Mouse (Mus musculus) bone marrow, adult 2 months (tissue): ENCODE data around the gene Gm21970. TPM values are rescaled to one million over a fixed set of nuclear protein-coding genes. Genes with fewer than 3 reads are reported as not detected.

Source experiments
- H3K27ac ChIP-seq: fragments of 200-500 bp; 2 replicates; pipeline ENCODE4 v1.5.1; 2012; ENCODE audit warnings: low read depth, mild to moderate bottlenecking, control low read depth, inconsistent platforms, low read length; ENCODE audit not compliant: control insufficient read depth, poor library complexity, insufficient read depth
- H3K4me1 ChIP-seq: fragments of 200-500 bp; 2 replicates; pipeline ENCODE4 v1.6.1; 2011; ENCODE audit warnings: low read length; ENCODE audit not compliant: control insufficient read depth, insufficient read depth
- H3K4me3 ChIP-seq: fragments of 200-500 bp; replicated peaks from 2 replicates; pipeline ENCODE3; 2011; ENCODE audit warnings: mild to moderate bottlenecking, low read depth, low read length, control low read depth; ENCODE audit not compliant: control insufficient read depth
- CTCF ChIP-seq: fragments of 200-500 bp; IDR thresholded peaks from 2 replicates; pipeline ENCODE4 v1.5.1; 2011; ENCODE audit warnings: low read length, control low read depth; ENCODE audit not compliant: control insufficient read depth, insufficient read depth
- POLR2A ChIP-seq: fragments of 200-500 bp; IDR thresholded peaks from 2 replicates; pipeline ENCODE4 v1.6.1; 2011; ENCODE audit warnings: low read depth, mild to moderate bottlenecking, control low read depth, low read length, borderline replicate concordance; ENCODE audit not compliant: control insufficient read depth
- WGBS: fragments of 180-500 bp; shearing (Covaris S2); methylation state at CpG from one replicate; pipeline ENCODE4 v1.1.7; 2018; 5-methylcytosine and 5-hydroxymethylcytosine counted together
- polyA plus RNA-seq: library from polyadenylated mRNA; stranded (reverse); fragments of >200 nt; gene quantifications from 2 replicates; pipeline ENCODE4 v1.2.4, GENCODE M21; 2011; ENCODE audit warnings: low replicate concordance; ENCODE audit not compliant: missing spikeins, insufficient read depth, insufficient read length

The Gm21970 gene
- polyA plus RNA-seq, 1 experiment = not detected

- Histone ChIP-seq H3K27ac (peak overlapping the region; percentile 80), H3K4me3 (no peak overlapping the region), H3K4me1 (peaks cover 10% of the 10 kb centered on the region)
- WGBS = 13% methylated on average over 6 of the region's 6 CpGs
- TF ChIP-seq CTCF (no peak), POLR2A (no peak)
Observed at GRCm38 (mm10) chr16:91452363-91452896, 60.9 kb downstream of the Gm21970 start.

GRCm38 (mm10) chr16:91455868-91456267 lies 64.3 kb downstream of the Gm21970 start:
- TF ChIP-seq POLR2A = no peak
- no peak for TF ChIP-seq CTCF
- WGBS = 10% methylated on average over 4 of the region's 4 CpGs
- no peak overlapping the region for H3K4me3 ChIP-seq
- H3K4me1 ChIP-seq = peaks cover 9% of the 10 kb centered on the region
- H3K27ac ChIP-seq = peak overlapping the region; percentile 92; the same call in 1 of the 2 replicates

- Histone ChIP-seq H3K27ac (peak overlapping the region; percentile 35; the same call in 1 of the 2 replicates), H3K4me1 (peaks cover 5% of the 10 kb centered on the region), H3K4me3 (no peak overlapping the region)
- WGBS = 51% methylated on average over 21 of the region's 21 CpGs
- TF ChIP-seq POLR2A (no peak), CTCF (no peak)
Observed at GRCm38 (mm10) chr16:91458301-91458746, 66.8 kb downstream of the Gm21970 start.

GRCm38 (mm10) chr16:91458976-91459375 lies 67.5 kb downstream of the Gm21970 start:
- 69% methylated on average over 5 of the region's 5 CpGs for WGBS
- TF ChIP-seq POLR2A (no peak), CTCF (no peak)
- Histone ChIP-seq H3K4me3 (no peak overlapping the region), H3K27ac (peak overlapping the region; percentile 42; the same call in 1 of the 2 replicates), H3K4me1 (peaks cover 5% of the 10 kb centered on the region)

GRCm38 (mm10) chr16:91459396-91459795 lies 67.9 kb downstream of the Gm21970 start:
- Histone ChIP-seq H3K4me3 (no peak overlapping the region), H3K4me1 (peaks cover 5% of the 10 kb centered on the region), H3K27ac (peak overlapping the region; percentile 56; the same call in 1 of the 2 replicates)
- TF ChIP-seq POLR2A (no peak), CTCF (no peak)
- 75% methylated on average over 3 of the region's 3 CpGs for WGBS

GRCm38 (mm10) chr16:91459841-91460370 lies 68.4 kb downstream of the Gm21970 start:
- 69% methylated on average over 11 of the region's 11 CpGs for WGBS
- Histone ChIP-seq H3K4me1 (peaks cover 5% of the 10 kb centered on the region), H3K4me3 (no peak overlapping the region), H3K27ac (peak overlapping the region; percentile 56)
- TF ChIP-seq CTCF = peak; percentile 58; the same call in 1 of the 2 replicates
- no peak for TF ChIP-seq POLR2A

- WGBS = 3% methylated on average over 11 of the region's 11 CpGs
- Histone ChIP-seq H3K4me3 (peak overlapping the region; percentile 41), H3K27ac (peak overlapping the region; percentile 73), H3K4me1 (peaks cover 7% of the 10 kb centered on the region)
- TF ChIP-seq POLR2A (no peak), CTCF (no peak)
Observed at GRCm38 (mm10) chr16:91461066-91461638, 69.6 kb downstream of the Gm21970 start.

- Histone ChIP-seq H3K4me3 (no peak overlapping the region), H3K4me1 (peaks cover 7% of the 10 kb centered on the region), H3K27ac (peak overlapping the region; percentile 71)
- no peak for TF ChIP-seq POLR2A
- no peak for TF ChIP-seq CTCF
- WGBS = 13% methylated on average over 9 of the region's 9 CpGs
Observed at GRCm38 (mm10) chr16:91461773-91462181, 70.3 kb downstream of the Gm21970 start.

GRCm38 (mm10) chr16:91462644-91463043 lies 71.1 kb downstream of the Gm21970 start:
- WGBS = 81% methylated on average over 3 of the region's 3 CpGs
- Histone ChIP-seq H3K27ac (peak overlapping the region; percentile 19; the same call in 1 of the 2 replicates), H3K4me1 (peaks cover 7% of the 10 kb centered on the region), H3K4me3 (no peak overlapping the region)
- TF ChIP-seq CTCF = no peak
- TF ChIP-seq POLR2A = no peak
